Mouse (Mus musculus): ENCODE data around the gene Znfx1. TPM values are rescaled to one million over a fixed set of nuclear protein-coding genes. Genes with fewer than 3 reads are reported as not detected.

The Znfx1 gene
- polyA plus RNA-seq, 1 experiment, result 46.0 TPM

- TF ChIP-seq POLR2A (IDR thresholded peaks at IDR 0.05; ENCODE audit: control insufficient read depth, extremely low read depth, insufficient read depth, low read length, poor library complexity), result no peak
- Histone ChIP-seq H3K4me1 (replicated peaks; ENCODE audit: control insufficient read depth, insufficient read depth, low read length) (peaks cover 25% of the 10 kb centered on the region), H3K4me3 (ENCODE audit: control insufficient read depth, insufficient read depth, low read length) (no peak overlapping the region), H3K27me3 (ENCODE audit: control insufficient read depth, insufficient read depth, low read length) (no peaks in the 10 kb centered on the region), H3K36me3 (ENCODE audit: control insufficient read depth, insufficient read depth, low read length) (peaks cover 29% of the 10 kb centered on the region), H3K27ac (ENCODE audit: control insufficient read depth, insufficient read depth, low read length) (no peak overlapping the region)
- DNase-seq, result no peak
- WGBS, result 76% methylated on average over 3 of the region's 3 CpGs
These were observed 2.5 kb downstream of the Znfx1 start for GRCm38 (mm10) chr2:167060360-167060759.

- 95% methylated on average over 12 of the region's 12 CpGs for WGBS
- no peak overlapping the region for H3K4me3 ChIP-seq (ENCODE audit: control insufficient read depth, insufficient read depth, low read length)
- H3K4me1 ChIP-seq (replicated peaks; ENCODE audit: control insufficient read depth, insufficient read depth, low read length), result peaks cover 24% of the 10 kb centered on the region
These were observed 2.9 kb downstream of the Znfx1 start for GRCm38 (mm10) chr2:167059960-167060359.

GRCm38 (mm10) chr2:167059536-167059935 is 3.3 kb downstream of the Znfx1 start:
- TF ChIP-seq CTCF (IDR thresholded peaks at IDR 0.05; ENCODE audit: borderline replicate concordance, control insufficient read depth, extremely low read depth, insufficient read depth, low read length, poor library complexity) (no peak), POLR2A (IDR thresholded peaks at IDR 0.05; ENCODE audit: control insufficient read depth, extremely low read depth, insufficient read depth, low read length, poor library complexity) (no peak)
- peaks cover 20% of the 10 kb centered on the region for H3K4me1 ChIP-seq (replicated peaks; ENCODE audit: control insufficient read depth, insufficient read depth, low read length)
- no peak for DNase-seq
- peaks cover 29% of the 10 kb centered on the region for H3K36me3 ChIP-seq (ENCODE audit: control insufficient read depth, insufficient read depth, low read length)
- H3K4me3 ChIP-seq (ENCODE audit: control insufficient read depth, insufficient read depth, low read length), result no peak overlapping the region
- no peaks in the 10 kb centered on the region for H3K27me3 ChIP-seq (ENCODE audit: control insufficient read depth, insufficient read depth, low read length)
- no peak overlapping the region for H3K27ac ChIP-seq (ENCODE audit: control insufficient read depth, insufficient read depth, low read length)
- 91% methylated on average over 8 of the region's 8 CpGs for WGBS

More at GRCm38 (mm10) chr2:167059960-167060359, 2.9 kb downstream of the Znfx1 start:
- Histone ChIP-seq H3K36me3 (ENCODE audit: control insufficient read depth, insufficient read depth, low read length) (peaks cover 29% of the 10 kb centered on the region), H3K27ac (ENCODE audit: control insufficient read depth, insufficient read depth, low read length) (no peak overlapping the region), H3K27me3 (ENCODE audit: control insufficient read depth, insufficient read depth, low read length) (no peaks in the 10 kb centered on the region)
- DNase-seq, result no peak
- TF ChIP-seq CTCF (IDR thresholded peaks at IDR 0.05; ENCODE audit: borderline replicate concordance, control insufficient read depth, extremely low read depth, insufficient read depth, low read length, poor library complexity) (no peak), POLR2A (IDR thresholded peaks at IDR 0.05; ENCODE audit: control insufficient read depth, extremely low read depth, insufficient read depth, low read length, poor library complexity) (no peak)

GRCm38 (mm10) chr2:167058814-167059387 is 3.9 kb downstream of the Znfx1 start:
- H3K36me3 ChIP-seq (ENCODE audit: control insufficient read depth, insufficient read depth, low read length), result peaks cover 30% of the 10 kb centered on the region
- TF ChIP-seq POLR2A (IDR thresholded peaks at IDR 0.05; ENCODE audit: control insufficient read depth, extremely low read depth, insufficient read depth, low read length, poor library complexity), result no peak
- TF ChIP-seq CTCF (IDR thresholded peaks at IDR 0.05; ENCODE audit: borderline replicate concordance, control insufficient read depth, extremely low read depth, insufficient read depth, low read length, poor library complexity), result no peak
- 89% methylated on average over 3 of the region's 3 CpGs for WGBS
- H3K27ac ChIP-seq (ENCODE audit: control insufficient read depth, insufficient read depth, low read length), result no peak overlapping the region
- no peaks in the 10 kb centered on the region for H3K27me3 ChIP-seq (ENCODE audit: control insufficient read depth, insufficient read depth, low read length)
- H3K4me3 ChIP-seq (ENCODE audit: control insufficient read depth, insufficient read depth, low read length), result no peak overlapping the region
- peaks cover 22% of the 10 kb centered on the region for H3K4me1 ChIP-seq (replicated peaks; ENCODE audit: control insufficient read depth, insufficient read depth, low read length)
- DNase-seq, result no peak

GRCm38 (mm10) chr2:167058201-167058600 is 4.6 kb downstream of the Znfx1 start:
- H3K4me3 ChIP-seq (ENCODE audit: control insufficient read depth, insufficient read depth, low read length), result no peak overlapping the region
- WGBS, result 9% methylated on average over 3 of the region's 3 CpGs
- DNase-seq, result peak; percentile 19
- peaks cover 31% of the 10 kb centered on the region for H3K36me3 ChIP-seq (ENCODE audit: control insufficient read depth, insufficient read depth, low read length)
- H3K4me1 ChIP-seq (replicated peaks; ENCODE audit: control insufficient read depth, insufficient read depth, low read length), result peaks cover 20% of the 10 kb centered on the region
- TF ChIP-seq POLR2A (IDR thresholded peaks at IDR 0.05; ENCODE audit: control insufficient read depth, extremely low read depth, insufficient read depth, low read length, poor library complexity) (no peak), CTCF (IDR thresholded peaks at IDR 0.05; ENCODE audit: borderline replicate concordance, control insufficient read depth, extremely low read depth, insufficient read depth, low read length, poor library complexity) (no peak)
- H3K27me3 ChIP-seq (ENCODE audit: control insufficient read depth, insufficient read depth, low read length), result no peaks in the 10 kb centered on the region
- no peak overlapping the region for H3K27ac ChIP-seq (ENCODE audit: control insufficient read depth, insufficient read depth, low read length)

GRCm38 (mm10) chr2:167056942-167057323 is 5.9 kb downstream of the Znfx1 start:
- WGBS, result 92% methylated on average over 5 of the region's 5 CpGs
- Histone ChIP-seq H3K36me3 (ENCODE audit: control insufficient read depth, insufficient read depth, low read length) (peaks cover 34% of the 10 kb centered on the region), H3K4me1 (replicated peaks; ENCODE audit: control insufficient read depth, insufficient read depth, low read length) (peaks cover 20% of the 10 kb centered on the region), H3K4me3 (ENCODE audit: control insufficient read depth, insufficient read depth, low read length) (no peak overlapping the region), H3K27me3 (ENCODE audit: control insufficient read depth, insufficient read depth, low read length) (no peaks in the 10 kb centered on the region), H3K27ac (ENCODE audit: control insufficient read depth, insufficient read depth, low read length) (no peak overlapping the region)
- TF ChIP-seq CTCF (IDR thresholded peaks at IDR 0.05; ENCODE audit: borderline replicate concordance, control insufficient read depth, extremely low read depth, insufficient read depth, low read length, poor library complexity) (no peak), POLR2A (IDR thresholded peaks at IDR 0.05; ENCODE audit: control insufficient read depth, extremely low read depth, insufficient read depth, low read length, poor library complexity) (no peak)
- no peak for DNase-seq

All from thymus, adult 2 months (tissue).